Mouse (Mus musculus) heart, embryonic 10.5 days (tissue): ENCODE measurements around the gene Wwtr1. TPM values are rescaled to one million over a fixed set of nuclear protein-coding genes. Genes with fewer than 3 reads are reported as not detected.

ENCODE experiments used
- DNase-seq: peaks from one replicate; pipeline ENCODE4 v3.0.0-alpha.2; 2017; ENCODE audit warnings: low spot score
- H3K27ac ChIP-seq: fragments of 300-500 bp; sonication (generic); 2 replicates; pipeline ENCODE4 v1.5.1; 2016; ENCODE audit warnings: mild to moderate bottlenecking
- H3K27me3 ChIP-seq: fragments of 300-500 bp; sonication (generic); 2 replicates; pipeline ENCODE4 v1.6.1; 2016; ENCODE audit warnings: mild to moderate bottlenecking; ENCODE audit not compliant: poor library complexity, insufficient read depth, severe bottlenecking
- H3K36me3 ChIP-seq: fragments of 300-500 bp; sonication (generic); 2 replicates; pipeline ENCODE4 v1.6.1; 2016; ENCODE audit warnings: mild to moderate bottlenecking, moderate library complexity
- H3K4me1 ChIP-seq: fragments of 300-500 bp; sonication (generic); 2 replicates; pipeline ENCODE4 v1.6.1; 2016; ENCODE audit warnings: mild to moderate bottlenecking
- H3K4me3 ChIP-seq: fragments of 300-500 bp; sonication (generic); 2 replicates; pipeline ENCODE4 v1.5.1; 2016; ENCODE audit warnings: mild to moderate bottlenecking, moderate library complexity
- H3K9me3 ChIP-seq: fragments of 300-500 bp; sonication (generic); 2 replicates; pipeline ENCODE4 v1.6.1; 2016; ENCODE audit warnings: mild to moderate bottlenecking, moderate library complexity
- WGBS: fragments of 180-500 bp; shearing (Covaris S2); methylation state at CpG from one replicate; pipeline ENCODE4 v1.1.7; 2016; 5-methylcytosine and 5-hydroxymethylcytosine counted together
- polyA plus RNA-seq: library from polyadenylated mRNA; unstranded; fragments of >200 nt; fragmentation: Nextera tagmentation; extraction: Ambion mirVana; gene quantifications from 2 replicates; pipeline ENCODE4 v1.2.1, GENCODE M21; 2016

Wwtr1 gene
- polyA plus RNA-seq, 1 experiment from 2014 or later, result 11.9 TPM

- no peak for DNase-seq
- H3K36me3 ChIP-seq, result 0 out of 2 replicates have a peak, but pooled peaks cover 4% of the 10 kb centered on the region
- H3K9me3 ChIP-seq, result no peaks in the 10 kb centered on the region
- H3K4me1 ChIP-seq, result peaks cover 9% of the 10 kb centered on the region; the same call in 1 of the 2 replicates
- WGBS, result 81% methylated on average over 10 of the region's 10 CpGs
- H3K4me3 ChIP-seq, result no peak overlapping the region
- H3K27me3 ChIP-seq, result no peaks in the 10 kb centered on the region
- H3K27ac ChIP-seq, result no peak overlapping the region
Observed at GRCm38 (mm10) chr3:57554124-57554889, 21.4 kb downstream of the Wwtr1 start.

GRCm38 (mm10) chr3:57553108-57553507, 22.6 kb downstream of the Wwtr1 start:
- Histone ChIP-seq H3K9me3 (no peaks in the 10 kb centered on the region), H3K4me3 (no peak overlapping the region), H3K4me1 (peaks cover 9% of the 10 kb centered on the region; the same call in 1 of the 2 replicates), H3K27me3 (no peaks in the 10 kb centered on the region), H3K36me3 (no peaks in the 10 kb centered on the region), H3K27ac (no peak overlapping the region)
- no peak for DNase-seq
- WGBS, result 80% methylated on average over 5 of the region's 5 CpGs

DNA sequence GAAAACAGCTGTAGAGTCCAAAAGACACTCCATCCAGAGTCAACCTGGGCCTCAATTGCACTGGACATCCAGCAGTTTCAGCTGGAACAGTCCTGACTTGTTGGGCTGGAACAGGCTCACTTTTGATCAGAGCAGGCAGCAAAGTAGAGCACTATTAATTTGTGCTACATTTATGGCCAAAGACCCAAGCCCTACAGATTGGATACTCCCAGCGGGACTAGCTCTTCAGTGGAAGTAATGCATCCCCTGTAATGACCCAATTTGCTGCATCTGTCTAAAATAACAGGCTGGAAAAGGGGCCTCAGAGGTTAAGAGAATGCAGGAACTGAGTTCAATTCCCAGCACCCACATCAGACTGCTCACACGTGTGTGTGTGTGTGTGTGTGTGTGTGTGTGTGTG, 24.5 kb downstream of the Wwtr1 start:
- Histone ChIP-seq H3K27ac (no peak overlapping the region), H3K9me3 (no peaks in the 10 kb centered on the region), H3K27me3 (no peaks in the 10 kb centered on the region), H3K36me3 (no peaks in the 10 kb centered on the region), H3K4me3 (no peak overlapping the region), H3K4me1 (peaks cover 25% of the 10 kb centered on the region)
- no peak for DNase-seq
- WGBS, result 79% methylated on average over 2 of the region's 2 CpGs

DNA sequence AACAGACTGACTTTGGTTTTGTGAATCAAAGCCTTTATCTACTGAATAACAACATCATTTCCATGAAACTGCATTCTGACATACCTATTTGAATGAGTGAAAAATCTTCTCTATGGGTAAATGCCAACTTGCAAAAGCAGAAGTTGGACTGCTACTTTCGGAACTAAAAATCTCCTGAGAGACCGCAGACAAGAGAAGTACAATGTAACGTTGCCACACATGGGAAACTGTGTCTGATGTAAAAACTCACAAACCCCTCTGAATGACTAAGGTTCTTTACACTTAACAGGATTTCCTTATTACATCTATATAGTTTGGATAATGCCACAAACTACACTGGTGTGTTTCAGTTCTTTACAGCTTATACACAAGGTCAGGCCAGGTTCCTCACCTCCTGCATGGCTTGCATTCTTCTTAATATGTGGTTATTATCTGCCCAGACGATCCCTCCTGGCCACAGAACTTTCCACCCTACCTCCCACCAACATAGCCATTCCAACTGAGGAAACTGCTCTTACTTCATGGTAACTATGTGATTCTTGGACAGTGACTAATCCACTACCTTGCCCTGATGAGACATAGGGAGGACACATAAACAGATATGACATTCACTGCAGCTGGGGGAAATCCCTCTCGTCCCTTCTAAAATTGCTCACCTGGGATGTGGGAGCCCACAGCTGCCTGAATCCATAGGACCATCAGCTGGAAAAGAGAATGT, 25.1 kb downstream of the Wwtr1 start:
- no peak overlapping the region for H3K27ac ChIP-seq
- 80% methylated on average over 5 of the region's 5 CpGs for WGBS
- no peak overlapping the region for H3K4me3 ChIP-seq
- H3K4me1 ChIP-seq, result peaks cover 26% of the 10 kb centered on the region
- no peaks in the 10 kb centered on the region for H3K27me3 ChIP-seq
- no peaks in the 10 kb centered on the region for H3K9me3 ChIP-seq
- DNase-seq, result no peak
- H3K36me3 ChIP-seq, result no peaks in the 10 kb centered on the region

- DNase-seq, result no peak
- 75% methylated on average over 9 of the region's 9 CpGs for WGBS
- Histone ChIP-seq H3K4me1 (peaks cover 20% of the 10 kb centered on the region), H3K9me3 (no peaks in the 10 kb centered on the region), H3K36me3 (no peaks in the 10 kb centered on the region), H3K4me3 (no peak overlapping the region), H3K27ac (peak overlapping the region; percentile 65), H3K27me3 (no peaks in the 10 kb centered on the region)
Observed at GRCm38 (mm10) chr3:57544154-57544553, 31.6 kb downstream of the Wwtr1 start.

DNA sequence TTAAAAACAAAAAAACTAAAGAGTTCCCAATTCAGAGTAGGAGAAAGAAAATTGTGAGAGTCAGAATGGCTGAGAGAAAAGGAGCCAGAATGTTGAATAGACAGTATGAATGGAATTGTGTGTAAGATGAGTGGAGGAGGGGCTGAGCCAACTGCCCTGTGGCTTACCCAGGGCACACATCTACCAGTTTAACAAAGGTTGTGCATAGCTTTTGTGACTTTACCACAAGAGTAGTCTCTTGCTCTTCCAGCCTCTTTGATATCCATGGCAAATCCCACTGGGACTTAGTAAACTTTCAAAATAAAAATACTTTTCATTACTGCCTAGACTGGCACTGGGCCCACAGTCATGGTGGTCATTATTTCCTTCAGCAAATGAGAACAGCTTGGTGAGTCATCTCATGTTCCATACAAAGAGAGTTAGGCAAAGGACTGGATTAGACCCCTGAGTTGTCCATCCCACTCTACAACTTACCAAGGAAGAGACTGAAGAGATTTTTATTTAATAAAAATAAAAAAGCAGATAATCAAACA, 32.8 kb downstream of the Wwtr1 start:
- H3K27me3 ChIP-seq, result no peaks in the 10 kb centered on the region
- no peaks in the 10 kb centered on the region for H3K36me3 ChIP-seq
- H3K4me3 ChIP-seq, result no peak overlapping the region
- no peak for DNase-seq
- H3K27ac ChIP-seq, result no peak overlapping the region
- no peaks in the 10 kb centered on the region for H3K9me3 ChIP-seq
- H3K4me1 ChIP-seq, result peaks cover 20% of the 10 kb centered on the region

GRCm38 (mm10) chr3:57541205-57541604, 34.5 kb downstream of the Wwtr1 start:
- no peaks in the 10 kb centered on the region for H3K36me3 ChIP-seq
- no peak overlapping the region for H3K4me3 ChIP-seq
- no peaks in the 10 kb centered on the region for H3K9me3 ChIP-seq
- WGBS, result 68% methylated on average over 7 of the region's 7 CpGs
- peaks cover 4% of the 10 kb centered on the region; the same call in 1 of the 2 replicates for H3K4me1 ChIP-seq
- H3K27ac ChIP-seq, result no peak overlapping the region
- no peak for DNase-seq
- H3K27me3 ChIP-seq, result no peaks in the 10 kb centered on the region

- H3K36me3 ChIP-seq, result no peaks in the 10 kb centered on the region
- H3K4me3 ChIP-seq, result no peak overlapping the region
- peaks cover 9% of the 10 kb centered on the region for H3K4me1 ChIP-seq
- WGBS, result 42% methylated on average over 2 of the region's 2 CpGs
- H3K27me3 ChIP-seq, result no peaks in the 10 kb centered on the region
- no peak overlapping the region for H3K27ac ChIP-seq
- no peaks in the 10 kb centered on the region for H3K9me3 ChIP-seq
- no peak for DNase-seq
Observed at GRCm38 (mm10) chr3:57540474-57540873, 35.2 kb downstream of the Wwtr1 start.

GRCm38 (mm10) chr3:57535483-57536185, 40.1 kb downstream of the Wwtr1 start:
- no peaks in the 10 kb centered on the region for H3K27me3 ChIP-seq
- 67% methylated on average over 13 of the region's 13 CpGs for WGBS
- no peaks in the 10 kb centered on the region for H3K9me3 ChIP-seq
- DNase-seq, result no peak
- H3K4me1 ChIP-seq, result peaks cover 20% of the 10 kb centered on the region
- H3K4me3 ChIP-seq, result no peak overlapping the region
- H3K36me3 ChIP-seq, result no peaks in the 10 kb centered on the region
- peak overlapping the region; percentile 42; the same call in 1 of the 2 replicates for H3K27ac ChIP-seq

- Histone ChIP-seq H3K27me3 (no peaks in the 10 kb centered on the region), H3K27ac (no peak overlapping the region), H3K36me3 (no peaks in the 10 kb centered on the region), H3K4me1 (peaks cover 27% of the 10 kb centered on the region), H3K4me3 (no peak overlapping the region), H3K9me3 (no peaks in the 10 kb centered on the region)
- no peak for DNase-seq
- WGBS, result 86% methylated on average over 6 of the region's 6 CpGs
Observed at GRCm38 (mm10) chr3:57534450-57534849, 41.3 kb downstream of the Wwtr1 start.

GRCm38 (mm10) chr3:57533876-57534275, 41.8 kb downstream of the Wwtr1 start:
- no peaks in the 10 kb centered on the region for H3K27me3 ChIP-seq
- H3K9me3 ChIP-seq, result no peaks in the 10 kb centered on the region
- H3K36me3 ChIP-seq, result no peaks in the 10 kb centered on the region
- WGBS, result 85% methylated on average over 9 of the region's 9 CpGs
- no peak for DNase-seq
- peaks cover 27% of the 10 kb centered on the region for H3K4me1 ChIP-seq
- no peak overlapping the region for H3K4me3 ChIP-seq
- H3K27ac ChIP-seq, result no peak overlapping the region

DNA sequence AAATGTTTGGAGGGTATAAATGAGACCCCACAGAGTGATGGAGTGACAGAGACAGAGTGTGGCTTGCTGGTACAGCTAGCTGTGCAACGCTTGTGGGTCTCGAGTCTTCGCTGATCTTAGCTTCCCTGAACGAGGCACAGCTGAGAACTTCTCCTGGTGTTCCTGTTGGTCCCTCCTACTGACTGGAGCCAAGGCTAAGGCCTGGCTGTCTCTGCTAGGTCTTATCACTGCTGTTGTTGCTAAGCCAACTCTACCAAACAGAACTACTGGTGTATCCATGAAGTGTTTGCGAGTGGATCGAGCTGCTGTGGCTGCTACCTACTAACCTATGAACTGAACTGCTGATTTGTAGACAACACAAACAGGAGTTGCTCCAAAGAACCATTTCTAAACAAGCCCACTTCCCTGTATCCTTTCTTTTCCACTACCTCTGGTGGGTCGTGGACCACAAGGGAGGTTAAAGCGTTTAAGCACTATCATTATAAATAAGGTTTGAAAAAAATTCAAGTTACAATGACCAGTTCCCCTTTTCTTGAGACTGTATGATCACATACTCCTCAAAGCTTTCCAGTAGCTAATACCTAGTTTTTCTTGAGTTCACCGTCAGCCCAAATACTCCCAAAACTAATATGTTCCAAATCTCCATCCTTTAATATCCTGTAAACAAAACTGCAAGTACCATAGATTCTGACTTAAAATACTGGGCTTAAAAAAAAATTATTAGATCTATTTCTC, 42.6 kb downstream of the Wwtr1 start:
- no peak overlapping the region for H3K4me3 ChIP-seq
- no peaks in the 10 kb centered on the region for H3K27me3 ChIP-seq
- H3K36me3 ChIP-seq, result no peaks in the 10 kb centered on the region
- no peak overlapping the region for H3K27ac ChIP-seq
- H3K4me1 ChIP-seq, result peaks cover 30% of the 10 kb centered on the region
- no peaks in the 10 kb centered on the region for H3K9me3 ChIP-seq
- no peak for DNase-seq
- 65% methylated on average over 9 of the region's 9 CpGs for WGBS
